Mouse (Mus musculus): Measurements from ENCODE around the gene Bpifb4.

Gene Bpifb4

DNA sequence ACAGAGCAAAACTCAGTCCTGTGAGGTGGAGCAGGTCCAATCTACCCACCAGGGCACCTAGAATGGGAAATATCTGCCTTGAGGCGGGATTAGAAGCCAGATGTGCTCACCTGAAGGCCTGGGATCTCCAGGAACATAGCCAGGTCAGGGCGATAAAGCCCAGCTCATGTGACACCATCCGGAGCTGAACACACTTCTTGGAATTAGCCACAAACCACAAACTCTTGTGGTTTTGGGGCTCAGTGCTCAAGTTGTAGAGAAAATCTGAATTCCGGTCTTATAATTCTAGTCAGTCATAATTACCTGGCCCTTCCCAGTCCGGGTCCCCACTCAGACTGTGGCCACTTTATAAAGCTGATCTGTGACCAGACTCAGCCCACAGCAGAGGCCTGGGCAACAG, at the start of gene Bpifb4:
Bpifb4 (plus strand) TSS at position 370 of the 400 bp plus-strand sequence.
- DNase-seq (ENCODE audit: low spot score in 2 of 2): no peak

DNA sequence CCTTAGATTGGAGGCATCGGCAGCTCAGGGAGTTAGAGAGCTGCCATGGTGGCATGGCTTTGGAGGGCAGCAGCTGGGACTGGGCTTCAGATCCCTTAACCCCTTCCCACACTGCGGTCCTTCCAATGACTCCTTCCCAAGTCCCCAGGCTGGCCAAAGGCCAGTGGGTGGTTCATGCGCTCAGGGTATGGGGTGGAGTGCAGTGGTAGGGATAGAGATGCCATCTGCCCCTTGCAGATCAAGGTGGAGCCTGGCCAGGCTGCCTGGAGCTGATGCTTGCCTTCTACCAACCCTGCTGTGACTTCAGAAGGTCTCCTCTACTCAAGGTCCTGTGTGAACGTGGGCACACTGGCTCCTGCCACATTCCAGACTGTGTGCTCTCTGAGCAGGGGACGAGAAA, 38.9 kb upstream of the Bpifb4 start:
- DNase-seq (ENCODE audit: low spot score in 2 of 2): no peak

DNA sequence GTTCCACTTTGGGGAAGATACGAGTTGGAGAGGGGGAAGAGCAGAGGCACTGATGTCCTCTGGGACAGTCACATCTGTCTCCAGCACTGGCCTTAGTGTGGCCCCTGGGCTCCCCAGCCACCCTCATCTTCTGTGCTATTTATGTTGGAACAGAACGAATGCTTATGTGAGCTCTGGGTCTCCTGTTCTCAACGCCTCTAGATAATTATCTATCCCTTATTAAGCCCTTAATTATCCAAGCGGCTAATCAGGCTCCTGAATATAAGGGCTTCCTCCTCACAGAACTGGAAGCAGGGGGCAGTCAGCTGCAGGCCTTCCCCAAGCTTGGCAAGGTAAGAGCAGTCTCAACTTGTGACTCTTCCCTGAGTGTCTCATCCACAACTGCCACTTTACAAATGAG, 37.9 kb upstream of the Bpifb4 start, which contains the start of gene Bpifb6:
Bpifb6 (plus strand) TSS at position 301 of the 400 bp plus-strand sequence.
- DNase-seq (ENCODE audit: low spot score in 2 of 2): no peak

DNA sequence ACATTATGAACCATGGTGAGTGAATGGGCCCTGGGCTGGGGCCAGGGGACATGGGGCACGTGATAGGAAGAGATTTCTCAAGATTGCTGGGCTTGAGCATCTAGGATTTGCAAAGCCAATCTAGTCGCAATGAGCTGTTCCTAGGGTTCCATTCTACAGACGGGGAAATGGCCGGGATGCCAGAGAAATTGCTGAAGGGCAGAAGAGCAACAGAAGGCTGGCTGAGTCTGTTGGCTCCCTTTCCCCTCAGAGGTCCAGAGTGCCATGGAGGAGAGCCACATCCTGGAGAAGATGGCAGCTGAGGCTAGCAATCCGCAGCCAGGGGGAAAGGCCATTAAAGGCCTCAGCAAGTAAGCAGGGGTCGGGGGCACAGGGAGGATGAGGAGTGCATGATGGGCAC, 35.3 kb upstream of the Bpifb4 start:
- no peak for DNase-seq (ENCODE audit: low spot score in 2 of 2)

DNA sequence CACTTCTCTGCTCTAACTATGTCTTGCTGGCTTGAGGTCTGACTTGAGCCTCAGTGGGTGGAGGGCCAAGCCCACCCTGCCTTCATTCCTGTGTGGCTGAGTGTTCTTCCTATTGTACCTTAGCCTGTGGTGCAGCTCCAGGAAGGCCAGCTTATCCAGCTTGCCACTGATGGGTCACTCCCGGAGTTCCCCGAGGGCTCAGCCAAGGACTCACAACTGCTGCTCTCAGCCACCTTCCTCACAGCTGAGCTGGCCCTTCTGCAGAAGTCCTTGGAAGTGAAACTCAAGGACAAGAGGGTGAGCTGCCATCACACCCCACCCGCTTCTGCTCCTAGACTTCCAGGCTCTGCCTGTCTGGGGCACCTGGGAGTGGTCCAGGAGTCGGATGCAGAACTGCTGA, 31.4 kb upstream of the Bpifb4 start:
- no peak for DNase-seq (ENCODE audit: low spot score in 2 of 2)

DNA sequence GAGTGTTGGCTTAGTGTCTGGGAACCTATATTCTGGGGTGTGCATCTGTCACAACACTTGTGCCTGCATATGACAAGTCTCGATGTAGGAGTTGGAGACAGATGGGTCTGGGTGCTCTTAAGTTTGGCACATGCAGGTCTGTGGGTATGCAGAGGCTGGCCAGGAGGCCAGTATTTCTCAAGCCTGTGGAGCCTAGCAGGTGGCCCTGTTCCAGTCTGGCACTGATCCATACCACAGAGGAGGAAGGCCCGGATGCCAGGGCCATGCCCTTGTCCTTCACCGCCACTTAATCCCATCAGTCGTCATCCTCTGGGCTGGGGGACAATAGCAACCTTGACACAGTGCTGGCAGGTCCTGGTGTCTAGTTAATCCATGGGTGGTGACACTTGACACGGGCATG, 23.9 kb upstream of the Bpifb4 start:
- DNase-seq (ENCODE audit: low spot score in 2 of 2): no peak

DNA sequence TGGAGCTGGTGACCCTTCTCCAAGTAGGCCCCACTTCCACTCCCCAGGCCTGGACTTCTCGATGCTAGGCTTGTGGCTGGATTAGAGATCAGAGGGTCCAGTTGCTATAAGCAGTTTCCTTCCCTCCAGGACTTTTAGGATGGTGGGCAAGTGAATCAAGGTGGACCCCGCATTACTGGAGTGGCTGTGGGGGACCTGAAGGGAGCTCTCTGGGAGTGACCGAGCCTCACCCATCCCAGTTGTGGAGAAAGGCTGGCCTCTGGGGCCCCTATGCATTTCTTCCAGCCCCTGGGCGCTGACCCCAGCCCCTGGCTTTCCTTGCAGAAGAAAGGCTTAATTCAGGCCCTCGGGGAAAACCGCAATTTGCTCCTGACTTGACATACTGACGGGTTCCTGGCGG, 20.1 kb upstream of the Bpifb4 start, which contains the start of gene Bpifb3:
Bpifb3 (plus strand) TSS at position 301 of the 400 bp plus-strand sequence.
- no peak for DNase-seq (ENCODE audit: low spot score in 2 of 2)

DNA sequence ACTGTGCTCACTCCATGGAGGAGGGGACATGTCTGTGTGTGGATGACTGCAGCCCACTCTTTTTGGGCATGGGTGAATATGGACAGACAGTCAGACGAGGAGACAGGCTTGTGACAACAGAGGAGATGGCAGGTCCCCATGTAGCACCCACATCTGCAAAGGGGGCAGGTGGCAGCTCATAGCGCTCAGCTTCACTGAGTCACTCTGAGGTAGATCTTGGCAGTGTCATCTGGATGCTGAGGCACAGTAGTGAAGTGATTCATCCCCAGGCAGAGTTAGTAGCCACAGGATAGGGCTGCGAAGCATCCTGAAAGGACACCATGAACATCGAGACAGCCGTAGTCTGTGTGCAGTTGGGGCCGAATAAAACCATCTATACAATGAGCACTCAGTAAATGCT, 16.8 kb upstream of the Bpifb4 start:
- no peak for DNase-seq (ENCODE audit: low spot score in 2 of 2)

DNA sequence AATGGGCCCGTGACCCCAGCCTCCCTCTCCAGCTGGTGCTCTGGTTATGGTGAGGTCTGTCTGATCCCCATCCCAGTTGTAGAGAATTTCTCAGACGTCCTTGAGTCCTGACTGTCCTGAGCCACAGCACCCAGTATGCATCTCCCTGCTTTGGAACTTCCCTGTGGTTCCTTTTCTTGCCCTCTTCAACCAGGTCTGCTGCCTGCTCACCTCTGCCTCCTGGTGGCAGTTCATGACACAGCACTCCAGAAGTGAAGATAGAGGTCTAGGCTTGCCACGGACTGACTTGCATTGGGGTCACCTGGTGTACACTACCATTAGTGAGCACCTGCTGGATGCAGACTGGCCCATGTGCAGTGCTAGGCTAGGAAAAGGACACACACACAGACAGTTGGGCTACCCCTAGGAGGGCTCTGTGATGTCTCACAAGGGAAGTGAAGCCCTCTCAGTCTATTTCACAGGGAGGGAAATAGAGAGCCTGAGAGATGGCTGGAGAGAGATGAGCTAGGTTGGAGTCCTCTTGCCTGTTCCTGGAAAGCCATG, 8.1 kb upstream of the Bpifb4 start:
- peak; percentile 20 to 41 for DNase-seq (ENCODE audit: low spot score in 2 of 2)

DNA sequence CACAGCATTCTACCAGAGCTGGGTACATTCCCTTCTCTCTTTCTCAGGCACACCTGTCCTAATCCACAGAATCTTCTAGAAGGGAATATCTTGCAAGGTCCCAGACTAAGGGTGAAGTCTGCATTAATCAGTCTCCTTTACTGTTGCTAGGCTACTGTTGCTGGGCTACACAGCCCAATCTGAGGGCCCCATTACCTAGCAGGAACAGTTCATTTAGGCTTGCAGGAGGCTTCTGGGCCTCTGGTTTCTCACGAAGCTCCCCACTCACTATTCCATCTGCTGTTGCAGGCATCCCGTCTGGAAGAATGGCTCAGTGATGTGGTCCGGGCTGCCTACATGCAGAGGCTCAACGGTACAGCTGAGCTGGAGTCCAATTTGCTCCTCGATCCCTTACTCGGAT, 6.9 kb upstream of the Bpifb4 start:
- DNase-seq (ENCODE audit: low spot score in 2 of 2): no peak

DNA sequence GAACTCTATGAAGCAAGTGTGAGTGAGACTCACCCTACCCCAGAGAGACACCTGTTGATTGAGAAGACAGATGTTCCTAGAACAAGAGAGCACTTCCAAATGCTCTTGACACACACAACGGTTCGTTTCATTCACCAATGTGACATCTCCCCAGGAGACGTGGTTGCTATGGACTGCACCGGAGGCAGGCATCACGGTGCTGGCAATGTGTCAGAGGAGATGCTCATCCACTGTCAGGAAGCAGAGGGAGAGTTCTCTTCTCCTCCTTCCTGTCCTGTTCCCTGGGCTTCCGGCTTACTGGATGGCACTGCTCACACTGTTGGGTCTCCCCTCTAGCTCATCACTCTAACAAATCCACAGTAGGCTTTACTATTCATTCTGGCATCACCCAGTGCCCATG, 4.7 kb upstream of the Bpifb4 start:
- DNase-seq (ENCODE audit: low spot score in 2 of 2): no peak

DNA sequence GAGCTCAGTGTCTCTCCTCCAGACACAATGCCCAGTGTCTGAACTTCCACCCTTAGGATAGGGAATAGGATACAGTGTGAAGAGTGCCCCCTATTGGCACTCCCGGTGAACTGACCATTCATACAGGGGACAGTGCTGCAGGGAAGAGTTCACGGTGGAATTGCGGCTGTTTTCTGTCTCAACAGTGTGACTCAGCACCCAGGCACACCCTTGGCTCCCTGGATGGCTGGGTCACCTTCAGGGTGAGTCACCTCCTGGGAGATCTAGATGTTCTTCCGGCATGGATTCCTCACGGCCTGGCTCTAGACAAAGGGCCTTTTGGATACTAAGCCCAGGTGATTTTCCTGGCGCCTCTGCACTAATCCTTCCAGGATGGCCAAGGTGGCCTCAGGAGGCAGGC, 2.7 kb upstream of the Bpifb4 start:
- no peak for DNase-seq (ENCODE audit: low spot score in 2 of 2)

DNA sequence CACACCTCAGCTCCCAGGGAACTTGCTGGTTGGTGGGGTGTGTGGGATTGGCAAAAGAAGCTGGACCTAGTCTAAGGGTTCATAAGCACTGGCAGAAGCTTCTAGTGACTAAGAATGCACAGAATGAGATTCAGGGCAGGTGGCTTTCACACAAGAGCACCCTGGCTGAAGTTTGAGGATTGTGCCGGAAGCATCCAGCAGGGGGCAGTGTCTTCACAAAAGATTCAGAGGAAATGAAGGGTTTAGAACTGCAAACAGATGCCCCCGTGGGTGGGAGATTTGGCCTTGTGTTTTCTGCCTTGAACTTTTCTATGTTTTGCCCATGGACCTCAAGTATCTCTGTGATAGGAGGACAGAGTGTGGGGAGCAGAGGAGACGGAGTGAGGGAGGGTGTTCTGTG, 5.5 kb downstream of the Bpifb4 start:
- DNase-seq (ENCODE audit: low spot score in 2 of 2): peak in 1 of 2 experiments; percentile 17

DNA sequence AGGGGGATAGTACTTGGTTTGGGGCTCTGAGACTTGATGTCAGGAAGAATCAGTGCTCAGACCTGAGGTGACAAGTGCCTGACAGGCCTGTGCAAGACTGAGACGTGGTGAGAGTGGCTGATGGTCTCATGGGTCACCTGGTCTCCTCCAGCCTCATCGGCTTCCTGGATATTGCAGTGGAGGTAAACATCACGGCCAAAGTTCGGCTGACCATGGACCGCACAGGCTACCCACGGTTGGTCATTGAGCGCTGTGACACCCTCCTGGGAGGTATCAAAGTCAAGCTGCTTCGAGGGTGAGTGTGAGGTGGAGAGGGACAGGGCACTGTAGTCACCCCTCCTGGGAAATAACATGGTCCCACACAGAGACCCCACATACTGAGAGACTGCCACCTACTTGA, 6.6 kb downstream of the Bpifb4 start:
- no peak for DNase-seq (ENCODE audit: low spot score in 2 of 2)

DNA sequence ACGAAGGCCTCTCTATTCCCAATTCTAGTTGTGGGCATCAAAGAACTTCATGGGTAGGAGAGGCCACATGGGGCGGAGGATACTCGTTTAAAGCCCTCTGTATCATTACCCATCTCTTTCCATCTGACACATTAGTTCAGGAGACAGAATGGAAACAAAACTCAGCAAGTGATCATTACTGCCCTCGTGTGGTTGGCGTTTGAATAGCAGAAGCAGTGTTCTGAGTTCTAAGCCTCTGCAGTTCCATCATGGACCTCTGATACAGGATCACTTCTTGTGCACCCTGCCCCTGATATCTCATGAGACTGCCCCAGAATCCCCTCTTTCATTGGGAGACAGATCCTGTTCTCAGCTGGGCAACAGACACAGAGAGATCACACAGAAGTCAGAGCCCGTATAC, 14.9 kb downstream of the Bpifb4 start:
- DNase-seq (ENCODE audit: low spot score in 2 of 2): peak in 1 of 2 experiments; percentile 43

DNA sequence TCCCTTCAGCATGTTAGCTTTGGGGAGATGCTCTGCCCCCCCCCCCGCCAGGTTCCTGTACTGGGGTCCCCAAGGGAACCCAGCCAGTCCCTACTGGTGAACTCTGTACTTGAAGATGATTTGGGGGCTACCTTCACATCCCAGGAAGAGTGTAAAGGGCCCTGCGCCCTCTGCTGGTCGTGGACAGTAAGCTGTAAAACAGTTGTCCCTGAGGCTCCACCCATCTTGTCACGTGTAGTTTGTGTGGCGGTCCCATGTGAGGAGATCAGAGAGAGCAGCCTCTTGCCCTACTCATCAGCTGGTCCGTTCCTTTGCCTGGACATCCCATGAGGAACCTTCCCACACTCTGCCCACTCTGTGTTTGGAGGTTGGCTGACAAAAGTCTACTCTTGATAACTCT, 15.8 kb downstream of the Bpifb4 start:
- peak in 1 of 2 experiments; percentile 27 for DNase-seq (ENCODE audit: low spot score in 2 of 2)

DNA sequence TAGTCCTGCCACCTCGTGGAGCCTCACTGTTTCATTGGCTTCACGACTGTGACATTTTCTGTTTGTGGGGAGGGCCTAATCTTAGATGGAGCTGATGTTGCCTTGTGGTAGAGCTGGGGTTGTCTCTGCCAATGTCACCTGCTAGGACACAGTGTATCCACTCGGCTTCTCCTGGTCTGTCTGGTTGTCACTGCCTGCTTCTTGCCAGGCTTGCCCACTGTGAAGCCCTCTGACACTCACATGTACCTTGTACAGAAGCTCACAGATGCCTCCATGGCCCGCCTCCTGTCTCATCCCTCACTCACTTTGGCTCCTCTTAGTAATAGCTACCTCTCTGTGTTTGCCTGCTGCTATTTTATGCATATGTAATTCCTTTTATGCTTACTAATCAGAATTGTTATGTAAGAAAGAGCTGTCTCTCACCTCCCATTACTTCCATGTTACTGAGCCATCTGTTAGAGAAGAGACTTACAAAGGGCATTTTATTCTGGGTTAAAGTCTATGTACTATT, 24.9 kb downstream of the Bpifb4 start:
- DNase-seq (ENCODE audit: low spot score in 2 of 2): no peak

DNA sequence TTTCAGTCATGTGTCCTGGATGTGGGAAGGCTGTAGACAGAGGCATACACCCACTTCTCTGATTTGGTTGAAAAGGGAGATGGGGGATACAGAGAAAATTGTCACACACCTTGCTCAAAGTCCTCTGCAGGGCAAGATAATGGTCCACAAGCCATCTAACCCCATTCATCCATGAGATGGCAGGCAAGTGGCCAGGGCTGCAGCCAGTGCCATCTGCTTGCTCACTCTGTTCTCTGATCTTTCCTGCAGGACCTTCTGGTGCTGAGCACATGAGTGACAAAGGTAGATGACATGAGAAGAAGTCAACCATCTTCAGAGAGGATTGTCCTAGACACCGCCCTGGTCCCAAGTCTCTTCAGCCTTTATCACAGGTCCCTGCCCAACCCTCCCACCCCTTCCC, 25.3 kb downstream of the Bpifb4 start:
- DNase-seq (ENCODE audit: low spot score in 2 of 2): no peak

DNA sequence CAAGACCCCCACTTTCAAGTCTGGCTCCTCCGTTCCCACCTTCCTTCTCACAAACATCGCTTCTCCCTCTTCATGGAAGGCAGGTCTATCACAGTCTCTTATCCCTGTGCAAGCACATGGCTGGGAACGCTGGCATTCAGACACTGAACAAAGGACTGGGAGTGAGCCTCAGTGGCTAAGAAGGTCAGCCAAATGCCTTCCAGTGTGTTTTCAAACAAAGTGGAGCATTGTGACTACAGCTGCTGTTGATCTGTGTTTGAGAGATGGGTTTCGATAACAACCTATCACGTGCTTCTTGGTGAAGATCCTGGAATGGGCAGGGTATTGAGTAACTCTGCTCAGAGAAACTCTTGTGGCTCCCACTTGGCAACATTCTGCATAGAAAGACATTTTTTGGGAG, 32.2 kb downstream of the Bpifb4 start:
- no peak for DNase-seq (ENCODE audit: low spot score in 2 of 2)

DNA sequence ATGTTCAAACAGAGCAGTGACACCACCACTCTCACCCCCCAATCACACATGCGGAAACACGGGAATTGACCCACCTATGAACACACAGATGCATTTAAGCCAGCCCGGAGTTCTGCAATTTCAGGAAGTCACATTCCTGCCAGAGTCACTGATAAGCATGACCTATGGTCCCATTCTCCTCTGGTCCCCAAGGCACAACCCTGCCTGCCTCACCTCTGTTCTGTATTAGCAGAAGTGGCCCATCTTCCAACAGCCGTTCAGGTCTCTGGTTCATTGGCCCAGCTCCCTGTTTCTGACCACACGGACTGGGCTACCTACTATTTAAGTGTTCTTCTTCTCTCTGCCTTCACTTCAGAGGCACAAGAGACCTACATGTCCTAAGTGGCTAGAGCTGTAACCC, 36.6 kb downstream of the Bpifb4 start, which contains the start of gene Bpifa6:
Bpifa6 (plus strand) TSS at position 364 of the 400 bp plus-strand sequence.
- no peak for DNase-seq (ENCODE audit: low spot score in 2 of 2)

DNA sequence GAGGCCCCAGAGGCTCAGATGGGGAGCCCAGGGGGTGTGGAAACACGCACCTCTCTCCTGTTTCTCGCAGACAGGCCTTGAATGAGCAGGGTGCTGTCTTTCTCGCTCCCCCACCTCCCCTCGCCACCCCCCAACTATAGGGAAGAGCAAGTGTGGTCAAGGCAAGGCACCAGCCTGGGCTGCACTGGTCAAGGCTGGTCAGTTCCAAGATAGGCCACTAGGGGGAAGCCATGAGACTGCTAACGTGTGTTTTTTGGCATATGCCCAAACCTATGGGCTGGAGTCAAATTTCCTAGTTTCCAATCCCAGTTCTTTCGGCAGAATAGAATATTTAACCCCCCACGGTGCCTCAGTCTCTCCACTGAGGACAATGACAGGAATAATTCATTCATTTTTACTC, 57.8 kb downstream of the Bpifb4 start:
- DNase-seq (ENCODE audit: low spot score in 2 of 2): peak; percentile 11 to 41

DNA sequence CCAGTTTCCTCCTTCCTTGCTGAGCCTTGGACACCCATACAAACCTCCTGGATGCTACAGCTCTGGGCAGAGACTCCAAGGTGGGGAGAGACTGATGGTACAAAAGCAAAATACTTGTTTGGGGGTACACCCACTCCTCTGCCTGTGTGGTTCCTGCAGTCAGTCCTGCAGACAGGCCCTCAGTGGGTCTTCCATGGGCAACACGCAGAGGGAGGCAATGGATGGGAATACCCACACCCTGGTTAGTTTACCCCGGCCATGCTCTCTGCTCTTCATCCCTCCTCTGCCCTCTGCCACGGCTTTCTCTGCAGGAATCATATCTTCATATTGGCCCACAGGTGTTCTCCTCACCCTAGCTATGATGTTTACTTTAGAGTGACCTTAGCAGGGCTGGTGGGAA, 62.5 kb downstream of the Bpifb4 start:
- DNase-seq (ENCODE audit: low spot score in 2 of 2): no peak

DNA sequence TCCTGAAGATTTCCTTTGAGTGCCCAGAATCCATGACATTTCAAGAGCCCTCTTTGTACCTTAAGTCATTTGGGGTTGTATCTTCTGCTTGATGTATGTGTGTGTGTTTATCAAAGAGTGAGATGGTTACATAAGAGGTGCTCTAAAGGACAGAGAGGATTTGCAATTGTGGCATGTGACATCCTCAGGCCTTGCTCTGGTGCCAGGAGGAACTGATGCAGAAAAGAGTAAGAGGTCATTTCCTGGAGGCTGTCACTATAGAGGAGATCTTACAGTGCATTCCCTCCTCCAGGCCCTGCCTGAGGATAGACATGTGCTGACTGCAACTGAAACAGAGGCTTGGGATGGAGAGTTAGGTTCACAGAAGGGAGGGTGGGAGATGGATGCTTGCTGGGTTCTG, 63.0 kb downstream of the Bpifb4 start:
- DNase-seq (ENCODE audit: low spot score in 2 of 2): no peak

DNA sequence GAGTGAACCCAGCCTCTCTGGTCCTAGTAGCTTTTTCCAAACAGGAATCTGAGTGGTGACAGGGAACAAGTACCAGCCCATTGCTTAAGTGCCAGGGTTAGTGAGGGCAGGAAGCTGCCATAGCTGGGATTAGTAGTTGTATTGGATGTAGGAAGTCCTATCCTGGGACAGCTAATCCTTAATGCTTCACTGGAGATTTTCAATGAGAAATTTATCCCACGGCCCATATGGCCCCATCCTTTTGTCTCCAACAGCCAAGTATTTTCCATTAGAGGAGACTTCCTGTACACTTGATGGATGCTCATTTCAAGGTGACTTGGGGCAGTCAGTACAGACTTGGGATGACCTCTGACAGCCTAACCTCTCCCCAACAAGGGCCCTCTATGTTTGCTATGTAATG, 66.4 kb downstream of the Bpifb4 start:
- DNase-seq (ENCODE audit: low spot score in 2 of 2): no peak

All from spleen, postnatal 14 days (tissue).